Mouse (Mus musculus) limb, embryonic 11.5 days (tissue): Measurements from ENCODE around the gene Xpo6. TPM values are rescaled to one million over a fixed set of nuclear protein-coding genes. Genes with fewer than 3 reads are reported as not detected.

Source experiments
- ATAC-seq: fragments of 200-750 bp; cut with Nextera tagmentation; 2 replicates; pipeline ENCODE4 v1.8.0; 2017; ENCODE audit warnings: low read depth; ENCODE audit not compliant: insufficient number of reproducible peaks, low FRiP score, low TSS enrichment
- DNase-seq: peaks from one replicate; pipeline ENCODE4 v3.0.0-alpha.2; 2015; ENCODE audit warnings: low spot score
- H3K27ac ChIP-seq: fragments of 300-500 bp; sonication (generic); replicated peaks from 2 replicates; pipeline ENCODE4 v1.5.1; 2014; ENCODE audit warnings: low read depth, mild to moderate bottlenecking, low read length
- H3K27me3 ChIP-seq: fragments of 300-500 bp; sonication (generic); 2 replicates; pipeline ENCODE4 v1.6.1; 2014; ENCODE audit warnings: mild to moderate bottlenecking, low read length, mixed read lengths; ENCODE audit not compliant: control insufficient read depth, insufficient read depth
- H3K36me3 ChIP-seq: fragments of 300-500 bp; sonication (generic); 2 replicates; pipeline ENCODE4 v1.6.1; 2014; ENCODE audit warnings: mild to moderate bottlenecking, low read length, moderate library complexity, mixed read lengths; ENCODE audit not compliant: control insufficient read depth, insufficient read depth
- H3K4me1 ChIP-seq: fragments of 300-500 bp; sonication (generic); 2 replicates; pipeline ENCODE4 v1.6.1; 2014; ENCODE audit warnings: low read length, mixed read lengths; ENCODE audit not compliant: control insufficient read depth, insufficient read depth
- H3K4me2 ChIP-seq: fragments of 300-500 bp; sonication (generic); 2 replicates; pipeline ENCODE4 v1.6.1; 2014; ENCODE audit warnings: low read depth, mild to moderate bottlenecking, moderate library complexity; ENCODE audit not compliant: severe bottlenecking
- H3K4me3 ChIP-seq: fragments of 300-500 bp; sonication (generic); 2 replicates; pipeline ENCODE4 v1.5.1; 2014; ENCODE audit warnings: low read depth, low read length
- H3K9ac ChIP-seq: fragments of 300-500 bp; sonication (generic); 2 replicates; pipeline ENCODE4 v1.6.1; 2014; ENCODE audit warnings: mild to moderate bottlenecking, low read length
- H3K9me3 ChIP-seq: fragments of 300-500 bp; sonication (generic); 2 replicates; pipeline ENCODE4 v1.6.1; 2016; ENCODE audit warnings: low read length; ENCODE audit not compliant: control insufficient read depth
- WGBS: fragments of 180-500 bp; shearing (Covaris S2); extraction: QIAGEN DNeasy Blood & Tissue Kit; methylation state at CpG from one replicate; pipeline ENCODE4 v1.1.7; 2014; 5-methylcytosine and 5-hydroxymethylcytosine counted together
- polyA plus RNA-seq: library from polyadenylated mRNA; unstranded; fragments of >200 nt; fragmentation: Nextera tagmentation; extraction: Ambion mirVana; gene quantifications from 2 replicates; pipeline ENCODE4 v1.2.1, GENCODE M21; 2014

The Xpo6 gene
- polyA plus RNA-seq, 1 experiment from 2014 or later: 70.0 TPM

DNA sequence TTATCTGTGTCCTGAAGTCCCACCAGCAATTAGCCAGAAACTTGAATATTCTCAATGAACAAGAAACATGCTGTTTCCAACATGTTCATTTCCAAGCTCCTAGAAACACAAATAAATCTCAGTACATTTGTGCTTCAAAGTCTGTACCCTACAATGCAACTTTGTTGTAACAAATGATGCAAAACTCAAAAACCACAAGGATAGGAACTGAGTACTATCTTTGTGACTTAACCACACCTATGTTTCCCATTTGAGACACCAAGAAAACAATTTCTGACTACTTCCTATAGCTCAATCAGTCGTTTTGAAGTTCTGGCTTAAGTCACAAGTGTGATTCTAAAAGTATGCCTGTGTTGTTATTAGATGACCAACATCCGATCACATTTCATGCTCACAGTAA is 64.9 kb downstream of the Xpo6 start:
- H3K4me2 ChIP-seq: no peak overlapping the region
- no peaks in the 10 kb centered on the region for H3K27me3 ChIP-seq
- H3K36me3 ChIP-seq: peaks cover 20% of the 10 kb centered on the region
- H3K27ac ChIP-seq: no peak overlapping the region
- WGBS: 84% methylated on average over 2 of the region's 2 CpGs
- no peaks in the 10 kb centered on the region for H3K4me1 ChIP-seq
- H3K9me3 ChIP-seq: no peaks in the 10 kb centered on the region
- no peak for ATAC-seq
- no peak for DNase-seq
- H3K9ac ChIP-seq: no peak overlapping the region
- no peak overlapping the region for H3K4me3 ChIP-seq

DNA sequence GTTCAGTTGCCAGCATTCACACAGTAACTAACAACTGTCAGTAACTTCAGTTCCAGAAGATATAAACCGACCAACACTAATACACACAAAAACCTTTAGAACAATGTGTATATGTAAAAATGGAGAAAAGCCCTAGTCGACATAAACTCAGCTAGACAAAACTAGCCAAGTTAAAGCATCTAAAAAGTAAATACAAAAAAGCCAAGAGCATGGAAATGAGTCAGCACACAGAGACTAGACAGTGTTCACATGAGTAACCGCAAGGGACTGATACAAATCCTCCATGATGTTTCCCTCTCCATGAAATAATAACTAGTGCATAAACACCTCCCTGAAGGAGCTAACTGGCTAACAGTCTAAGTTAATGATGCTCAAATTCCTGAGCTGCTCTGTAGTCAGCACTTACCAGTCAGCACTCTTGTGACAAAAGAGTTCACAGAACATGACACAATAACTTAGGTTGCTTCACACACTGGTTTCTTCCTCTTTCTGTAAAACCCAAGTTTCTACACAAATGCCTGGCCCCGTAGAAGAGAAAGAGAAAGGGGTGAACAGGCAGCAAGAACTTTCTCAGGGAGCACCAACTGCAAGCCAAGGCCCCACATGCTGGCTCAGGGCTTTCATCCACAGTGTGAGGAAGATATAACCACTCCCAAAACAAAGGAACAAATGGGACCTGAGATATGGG is 65.5 kb downstream of the Xpo6 start:
- Histone ChIP-seq H3K4me3 (no peak overlapping the region), H3K9ac (no peak overlapping the region), H3K4me1 (no peaks in the 10 kb centered on the region), H3K27ac (no peak overlapping the region), H3K27me3 (no peaks in the 10 kb centered on the region), H3K4me2 (no peak overlapping the region), H3K36me3 (peaks cover 16% of the 10 kb centered on the region), H3K9me3 (no peaks in the 10 kb centered on the region)
- 87% methylated on average over 4 of the region's 4 CpGs for WGBS
- ATAC-seq (no peak), DNase-seq (no peak)

DNA sequence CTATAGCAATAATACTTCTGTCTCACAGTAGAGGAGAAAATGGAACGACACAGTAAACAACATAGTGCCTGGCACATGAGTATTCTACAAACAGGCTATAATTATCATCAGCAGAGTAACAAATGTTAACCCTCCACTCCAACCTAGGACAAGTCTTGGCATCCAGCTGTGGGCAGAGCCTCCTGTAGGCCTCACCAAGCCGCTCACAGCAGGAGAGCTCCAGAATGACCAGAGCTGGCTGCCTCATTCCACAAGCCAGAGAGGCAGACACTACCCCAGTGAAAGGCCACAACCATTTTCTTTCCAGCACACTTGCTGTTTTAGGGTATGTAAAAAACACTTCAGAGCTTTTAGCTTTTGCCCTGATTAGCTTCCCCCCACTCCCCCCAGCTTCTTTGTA is 72.6 kb downstream of the Xpo6 start:
- DNase-seq: no peak
- Histone ChIP-seq H3K4me2 (no peak overlapping the region), H3K4me1 (no peaks in the 10 kb centered on the region), H3K27ac (no peak overlapping the region), H3K9ac (no peak overlapping the region), H3K9me3 (no peaks in the 10 kb centered on the region), H3K27me3 (no peaks in the 10 kb centered on the region), H3K4me3 (no peak overlapping the region), H3K36me3 (peaks cover 11% of the 10 kb centered on the region)
- WGBS: 91% methylated on average over 2 of the region's 2 CpGs
- no peak for ATAC-seq

DNA sequence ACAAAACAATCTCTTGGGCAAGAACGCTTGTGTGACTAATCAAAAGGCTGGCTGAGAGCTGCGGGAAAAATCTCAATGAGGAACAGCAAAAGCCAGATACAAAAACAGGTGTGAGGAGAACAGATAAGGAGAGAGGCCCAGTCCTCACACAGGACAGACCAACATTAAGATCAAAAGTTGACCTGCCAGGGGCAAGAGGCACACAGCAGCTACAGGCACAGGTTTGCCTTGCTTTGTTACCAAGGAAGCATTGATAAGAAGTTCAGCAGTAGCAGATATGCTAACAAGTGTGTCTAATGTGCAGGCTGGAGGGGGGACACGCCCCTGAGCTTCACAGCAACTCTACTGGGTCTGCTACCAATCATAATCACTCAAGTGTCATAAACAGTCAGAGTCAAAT is 73.8 kb downstream of the Xpo6 start:
- 85% methylated on average over 3 of the region's 3 CpGs for WGBS
- H3K9ac ChIP-seq: no peak overlapping the region
- no peak overlapping the region for H3K27ac ChIP-seq

DNA sequence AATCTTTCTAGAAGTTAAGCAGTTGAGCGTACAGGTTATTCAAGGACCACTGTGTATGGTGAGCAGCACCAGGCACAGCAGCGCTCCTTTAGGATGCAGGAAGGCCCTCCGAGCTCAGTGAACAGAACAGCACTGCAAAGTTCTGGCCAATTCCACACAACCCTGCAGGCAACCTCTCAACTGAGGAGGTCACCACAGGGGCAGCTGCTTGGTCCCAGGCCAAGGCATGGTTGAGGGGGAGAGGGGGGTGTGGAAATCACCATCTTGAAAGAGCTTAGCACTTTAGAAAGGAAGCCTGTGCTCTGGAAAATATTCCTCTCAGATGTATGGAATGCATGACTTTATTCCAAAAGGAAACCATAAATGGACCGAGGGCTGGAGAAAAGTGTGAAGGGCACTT is 78.8 kb downstream of the Xpo6 start:
- peaks cover 27% of the 10 kb centered on the region for H3K36me3 ChIP-seq
- H3K4me1 ChIP-seq: no peaks in the 10 kb centered on the region
- no peak overlapping the region for H3K4me3 ChIP-seq
- no peak for DNase-seq
- H3K4me2 ChIP-seq: no peak overlapping the region
- ATAC-seq: no peak
- H3K27me3 ChIP-seq: no peaks in the 10 kb centered on the region
- 95% methylated on average over 4 of the region's 4 CpGs for WGBS
- no peak overlapping the region for H3K27ac ChIP-seq
- H3K9ac ChIP-seq: no peak overlapping the region
- no peaks in the 10 kb centered on the region for H3K9me3 ChIP-seq

More for the DNA sequence above, 73.8 kb downstream of the Xpo6 start:
- Histone ChIP-seq H3K9me3 (no peaks in the 10 kb centered on the region), H3K4me3 (no peak overlapping the region), H3K27me3 (no peaks in the 10 kb centered on the region), H3K4me2 (no peak overlapping the region), H3K4me1 (no peaks in the 10 kb centered on the region), H3K36me3 (peaks cover 18% of the 10 kb centered on the region)
- ATAC-seq (no peak), DNase-seq (no peak)

DNA sequence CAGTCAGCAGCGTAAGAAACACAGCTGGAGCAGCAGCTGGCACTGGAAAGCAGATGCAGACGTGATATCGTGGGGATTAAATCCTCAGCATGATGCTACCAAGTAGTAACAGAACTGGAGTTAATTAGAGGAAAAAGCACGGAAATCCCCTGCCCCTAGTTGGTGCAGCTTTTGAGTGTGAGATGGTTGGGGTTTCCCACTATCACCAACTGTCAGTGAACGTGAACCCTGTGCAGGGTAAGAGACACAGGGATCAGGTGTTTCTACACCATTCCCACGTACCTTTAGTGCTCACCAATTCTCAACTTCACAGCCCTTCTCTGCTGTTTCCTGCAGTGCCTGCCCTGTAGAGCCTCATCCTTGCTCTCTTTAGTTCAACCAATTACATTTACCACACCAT is 80.5 kb downstream of the Xpo6 start:
- no peak overlapping the region for H3K27ac ChIP-seq
- H3K9ac ChIP-seq: no peak overlapping the region
- ATAC-seq (no peak), DNase-seq (no peak)
- H3K4me2 ChIP-seq: no peak overlapping the region
- no peaks in the 10 kb centered on the region for H3K9me3 ChIP-seq
- no peaks in the 10 kb centered on the region for H3K27me3 ChIP-seq
- H3K4me1 ChIP-seq: no peaks in the 10 kb centered on the region
- H3K36me3 ChIP-seq: peaks cover 32% of the 10 kb centered on the region
- no peak overlapping the region for H3K4me3 ChIP-seq
- WGBS: 78% methylated on average over 6 of the region's 6 CpGs

DNA sequence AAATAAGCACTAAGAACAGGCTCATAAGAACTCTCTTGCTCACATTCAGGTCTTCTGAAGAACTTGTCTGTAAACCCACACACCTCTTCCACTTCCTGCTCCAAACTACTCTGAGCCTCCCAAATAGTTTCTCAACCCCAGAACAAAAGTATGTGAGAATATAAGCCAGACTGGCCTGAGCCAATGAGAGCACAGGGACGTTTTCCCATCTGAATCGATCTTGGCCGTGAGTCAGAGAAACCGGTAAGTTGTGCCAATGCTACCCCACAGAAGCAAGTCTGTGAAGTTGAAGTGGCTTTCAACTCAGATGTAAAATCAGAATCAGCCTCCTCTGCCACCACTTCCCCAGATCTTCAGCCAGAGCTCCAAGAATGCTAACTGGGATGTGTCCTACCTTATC is 87.0 kb downstream of the Xpo6 start:
- DNase-seq (no peak), ATAC-seq (no peak)
- Histone ChIP-seq H3K4me3 (no peak overlapping the region), H3K4me1 (no peaks in the 10 kb centered on the region), H3K4me2 (no peak overlapping the region), H3K27me3 (no peaks in the 10 kb centered on the region), H3K9ac (no peak overlapping the region), H3K36me3 (peaks cover 23% of the 10 kb centered on the region), H3K27ac (no peak overlapping the region), H3K9me3 (no peaks in the 10 kb centered on the region)
- 92% methylated on average over 4 of the region's 4 CpGs for WGBS

DNA sequence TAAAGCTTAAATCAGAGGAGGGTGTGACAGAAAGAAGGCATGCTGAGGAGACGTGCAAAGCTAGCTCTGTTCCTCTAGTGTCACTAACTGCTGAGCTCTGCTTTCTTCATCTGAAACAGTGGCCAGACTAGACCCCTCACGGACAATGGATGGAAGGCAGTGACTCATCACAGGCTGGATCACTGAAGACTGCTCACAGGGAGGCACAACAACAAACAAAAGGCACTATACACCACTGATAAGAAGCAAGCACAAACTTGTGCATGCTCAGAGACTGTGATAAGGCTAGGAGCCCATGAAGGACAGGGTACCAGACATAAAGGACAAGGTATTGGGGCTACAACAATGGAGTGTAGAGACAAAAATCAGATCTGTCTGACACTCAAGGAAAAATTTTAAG is 89.1 kb downstream of the Xpo6 start:
- no peaks in the 10 kb centered on the region for H3K4me1 ChIP-seq

DNA sequence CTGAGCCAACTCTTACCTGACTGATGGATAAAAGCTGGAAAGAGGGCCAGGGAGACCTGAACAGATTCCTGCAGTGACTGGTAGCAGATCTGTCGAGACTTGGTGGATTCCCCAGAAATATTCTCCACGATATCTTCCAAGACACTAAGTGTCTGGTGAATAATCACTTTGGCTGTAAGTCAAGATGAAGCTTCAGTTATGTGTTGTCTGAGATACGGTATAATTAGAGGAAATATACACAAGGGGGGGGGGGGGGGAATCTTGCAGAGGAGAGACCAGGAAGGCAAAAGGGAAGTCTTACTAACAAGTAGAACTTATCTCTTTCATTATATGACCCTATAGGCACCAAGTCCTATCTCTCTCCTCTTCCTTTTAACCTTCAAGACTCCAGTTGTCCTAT is 90.4 kb downstream of the Xpo6 start:
- ATAC-seq (no peak), DNase-seq (no peak)
- no peaks in the 10 kb centered on the region for H3K4me1 ChIP-seq
- 94% methylated on average over 3 of the region's 3 CpGs for WGBS
- no peak overlapping the region for H3K4me3 ChIP-seq
- no peak overlapping the region for H3K4me2 ChIP-seq
- H3K9me3 ChIP-seq: no peaks in the 10 kb centered on the region
- H3K27me3 ChIP-seq: no peaks in the 10 kb centered on the region
- no peak overlapping the region for H3K9ac ChIP-seq
- H3K27ac ChIP-seq: no peak overlapping the region
- peaks cover 31% of the 10 kb centered on the region for H3K36me3 ChIP-seq

More for the DNA sequence above, 89.1 kb downstream of the Xpo6 start:
- 88% methylated on average over 2 of the region's 2 CpGs for WGBS
- no peak overlapping the region for H3K4me3 ChIP-seq
- no peak overlapping the region for H3K9ac ChIP-seq
- no peaks in the 10 kb centered on the region for H3K27me3 ChIP-seq
- H3K9me3 ChIP-seq: no peaks in the 10 kb centered on the region
- peaks cover 31% of the 10 kb centered on the region for H3K36me3 ChIP-seq
- H3K4me2 ChIP-seq: no peak overlapping the region
- no peak overlapping the region for H3K27ac ChIP-seq
- no peak for ATAC-seq
- no peak for DNase-seq
